Mouse (Mus musculus): ENCODE results near the gene Atp6v1a.

DNA sequence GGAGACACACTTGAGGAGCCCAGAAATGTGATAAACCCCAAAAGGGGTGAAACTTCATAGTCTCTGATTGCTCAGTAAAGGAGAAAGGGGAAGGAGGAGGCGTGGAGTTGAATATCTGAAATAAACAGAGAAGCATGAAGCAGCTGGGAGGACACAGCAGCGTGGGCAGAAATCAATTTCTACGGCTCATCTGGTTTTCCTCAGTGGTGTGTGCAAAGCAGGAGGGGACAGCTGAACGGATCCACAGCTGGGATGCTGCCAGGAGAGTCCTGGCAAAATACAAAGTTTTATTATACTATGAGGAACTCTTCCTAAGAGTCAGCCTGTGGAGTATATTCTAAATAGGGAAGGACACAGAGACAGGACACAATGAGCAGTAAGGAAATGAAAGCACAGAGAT lies 30.5 kb downstream of the Atp6v1a start:
- TF ChIP-seq CTCF (IDR thresholded peaks at IDR 0.05; ENCODE audit: low read depth) = no peak
- TF ChIP-seq EP300 (IDR thresholded peaks at IDR 0.05; ENCODE audit: low read depth) = no peak
